Mouse (Mus musculus): Measurements from ENCODE around the gene Sgpp1. TPM values are rescaled to one million over a fixed set of nuclear protein-coding genes. Genes with fewer than 3 reads are reported as not detected.

The Sgpp1 gene
- total RNA-seq (2014; fragmentation: Nextera tagmentation) (43.6 and 52.2 TPM in 2 replicates), total RNA-seq (2017) (67.0 and 77.4 TPM in 2 replicates)

- peak; percentile 78 for ATAC-seq (replicated peaks; ENCODE audit: poor library complexity, severe bottlenecking)
These were observed at the start of gene Sgpp1 for GRCm38 (mm10) chr12:75735246-75736200. TSS of gene Sgpp1 (minus strand) at chr12:75735729.

GRCm38 (mm10) chr12:75784271-75784751 lies 48.8 kb upstream of the Sgpp1 start:
- ATAC-seq (replicated peaks; ENCODE audit: poor library complexity, severe bottlenecking): no peak

- ATAC-seq (replicated peaks; ENCODE audit: poor library complexity, severe bottlenecking): peak; percentile 69
These were observed 46.5 kb upstream of the Sgpp1 start for GRCm38 (mm10) chr12:75781995-75782394.

GRCm38 (mm10) chr12:75781445-75781844 lies 45.9 kb upstream of the Sgpp1 start:
- peak; percentile 58 for ATAC-seq (replicated peaks; ENCODE audit: poor library complexity, severe bottlenecking)

GRCm38 (mm10) chr12:75772424-75773034 lies 37.0 kb upstream of the Sgpp1 start:
- peak; percentile 86 for ATAC-seq (replicated peaks; ENCODE audit: poor library complexity, severe bottlenecking)

- ATAC-seq (replicated peaks; ENCODE audit: poor library complexity, severe bottlenecking): no peak
These were observed 35.9 kb upstream of the Sgpp1 start for GRCm38 (mm10) chr12:75771410-75771809.

- 0 out of 2 replicates have a peak, but pooled peaks have one; percentile 17 for ATAC-seq (replicated peaks; ENCODE audit: poor library complexity, severe bottlenecking)
These were observed 31.4 kb upstream of the Sgpp1 start for GRCm38 (mm10) chr12:75766885-75767317.

GRCm38 (mm10) chr12:75766395-75766794 lies 30.9 kb upstream of the Sgpp1 start:
- ATAC-seq (replicated peaks; ENCODE audit: poor library complexity, severe bottlenecking): no peak

- peak; percentile 40 for ATAC-seq (replicated peaks; ENCODE audit: poor library complexity, severe bottlenecking)
These were observed 30.2 kb upstream of the Sgpp1 start for GRCm38 (mm10) chr12:75765751-75766150.

- peak; percentile 56 for ATAC-seq (replicated peaks; ENCODE audit: poor library complexity, severe bottlenecking)
These were observed 20.9 kb upstream of the Sgpp1 start for GRCm38 (mm10) chr12:75756387-75756786.

GRCm38 (mm10) chr12:75753730-75754129 lies 18.2 kb upstream of the Sgpp1 start:
- no peak for ATAC-seq (replicated peaks; ENCODE audit: poor library complexity, severe bottlenecking)

- peak; percentile 53 for ATAC-seq (replicated peaks; ENCODE audit: poor library complexity, severe bottlenecking)
These were observed 16.5 kb upstream of the Sgpp1 start for GRCm38 (mm10) chr12:75752077-75752476.

GRCm38 (mm10) chr12:75748574-75748973 lies 13.0 kb upstream of the Sgpp1 start:
- no peak for ATAC-seq (replicated peaks; ENCODE audit: poor library complexity, severe bottlenecking)

GRCm38 (mm10) chr12:75745697-75746290 lies 10.3 kb upstream of the Sgpp1 start:
- no peak for ATAC-seq (replicated peaks; ENCODE audit: poor library complexity, severe bottlenecking)

GRCm38 (mm10) chr12:75742101-75742500 lies 6.6 kb upstream of the Sgpp1 start:
- no peak for ATAC-seq (replicated peaks; ENCODE audit: poor library complexity, severe bottlenecking)

- no peak for ATAC-seq (replicated peaks; ENCODE audit: poor library complexity, severe bottlenecking)
These were observed 5.7 kb upstream of the Sgpp1 start for GRCm38 (mm10) chr12:75741273-75741672.

GRCm38 (mm10) chr12:75740451-75740850 lies 4.9 kb upstream of the Sgpp1 start:
- ATAC-seq (replicated peaks; ENCODE audit: poor library complexity, severe bottlenecking): no peak

GRCm38 (mm10) chr12:75739611-75740010 lies 4.1 kb upstream of the Sgpp1 start:
- no peak for ATAC-seq (replicated peaks; ENCODE audit: poor library complexity, severe bottlenecking)

GRCm38 (mm10) chr12:75736296-75736695 lies 767 bp upstream of the Sgpp1 start:
- no peak for ATAC-seq (replicated peaks; ENCODE audit: poor library complexity, severe bottlenecking)

GRCm38 (mm10) chr12:75734891-75735245 lies 661 bp downstream of the Sgpp1 start:
- 0 out of 2 replicates have a peak, but pooled peaks have one; percentile 2 for ATAC-seq (replicated peaks; ENCODE audit: poor library complexity, severe bottlenecking)

- ATAC-seq (replicated peaks; ENCODE audit: poor library complexity, severe bottlenecking): peak; percentile 60
These were observed 1.4 kb downstream of the Sgpp1 start for GRCm38 (mm10) chr12:75734167-75734566.

Measured in granulocyte monocyte progenitor cell, adult 5-6 weeks (primary cell).